Mouse (Mus musculus): ENCODE results near the gene Elk3.
"Not testable (repeated sequence)": the region's sequence is repeated elsewhere in the genome, so short reads cannot be mapped to it uniquely, and the experiment has no call there.

Gene Elk3

DNA sequence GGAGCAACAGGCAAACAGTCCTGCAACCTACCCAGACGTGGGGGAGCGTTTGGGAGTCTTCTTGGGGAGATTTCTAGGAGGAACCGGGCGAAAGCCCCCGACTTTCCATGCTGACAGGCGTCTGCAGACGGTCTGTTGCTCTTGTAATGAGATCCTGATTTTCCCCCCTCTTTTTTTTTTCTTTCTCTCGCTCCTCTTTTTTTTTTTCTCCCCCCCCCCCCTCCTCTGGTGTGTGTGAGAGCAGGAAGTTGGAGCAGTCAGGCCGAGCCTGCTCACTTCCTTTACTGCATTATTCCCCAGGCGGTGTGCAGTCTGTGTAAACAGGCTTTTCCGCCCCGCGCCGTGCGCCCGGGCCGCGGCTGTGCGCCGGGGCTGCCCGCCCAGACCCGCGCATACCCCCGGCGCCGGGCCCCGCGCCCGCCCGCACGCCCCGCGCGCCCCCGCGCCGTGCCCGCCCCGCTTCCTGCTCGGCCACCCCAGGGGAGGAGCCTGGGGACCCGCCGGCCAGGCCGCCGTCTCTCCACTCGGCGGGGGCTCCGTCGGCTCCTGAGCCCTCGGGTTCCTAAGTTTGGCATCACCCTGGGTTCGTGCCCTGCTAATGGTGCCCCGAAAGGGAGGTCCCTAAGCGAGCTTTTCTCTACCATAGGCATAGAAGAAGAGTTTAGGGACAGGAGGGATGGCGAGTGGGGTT is at the start of gene Elk3:
Gene Elk3, minus strand, starts transcription at position 415 of the 691 bp plus-strand sequence.
- peak; percentile 39; the same call in 1 of the 2 replicates for ATAC-seq (ENCODE audit: low TSS enrichment)

DNA sequence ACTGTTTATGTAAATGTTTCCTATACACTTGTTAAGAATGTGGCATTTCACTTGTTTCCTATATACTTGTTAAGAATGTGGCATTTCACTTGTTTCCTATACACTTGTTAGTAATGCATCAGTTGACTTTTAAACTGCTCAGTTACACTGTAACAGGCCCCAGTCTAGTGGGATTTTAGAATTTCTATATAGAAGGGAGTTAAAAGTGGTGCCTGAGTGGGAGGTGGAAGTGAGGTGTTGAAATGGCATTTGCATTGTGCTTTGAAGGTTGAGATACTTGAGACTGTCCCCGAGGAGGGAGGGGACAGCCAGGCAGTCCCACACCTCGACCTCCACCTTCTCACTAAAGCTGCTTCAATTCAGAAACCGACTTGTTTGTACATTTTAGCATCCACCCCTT is 49.7 kb upstream of the Elk3 start:
- peak; percentile 77 for ATAC-seq (ENCODE audit: low TSS enrichment)

DNA sequence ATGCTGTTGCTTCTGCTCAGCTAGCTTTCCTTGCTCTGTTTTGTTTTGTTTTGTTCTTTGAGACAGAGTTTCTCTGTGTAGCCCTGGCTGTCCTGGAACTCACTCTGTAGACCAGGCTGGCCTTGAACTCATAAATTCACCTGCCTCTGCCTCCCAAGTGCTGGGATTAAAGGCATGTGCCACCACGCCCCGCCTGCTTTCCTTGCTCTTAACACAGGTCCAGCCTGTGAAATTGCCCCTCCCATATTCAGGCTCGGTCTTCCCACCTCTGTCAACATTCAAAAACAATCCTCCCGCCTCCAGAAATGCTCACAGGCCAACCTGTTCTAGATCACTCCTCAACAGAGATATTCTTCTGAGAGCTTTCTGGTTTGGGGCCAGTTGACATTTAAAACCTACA is 49.3 kb upstream of the Elk3 start:
- not testable (repeated sequence) for ATAC-seq (ENCODE audit: low TSS enrichment)

DNA sequence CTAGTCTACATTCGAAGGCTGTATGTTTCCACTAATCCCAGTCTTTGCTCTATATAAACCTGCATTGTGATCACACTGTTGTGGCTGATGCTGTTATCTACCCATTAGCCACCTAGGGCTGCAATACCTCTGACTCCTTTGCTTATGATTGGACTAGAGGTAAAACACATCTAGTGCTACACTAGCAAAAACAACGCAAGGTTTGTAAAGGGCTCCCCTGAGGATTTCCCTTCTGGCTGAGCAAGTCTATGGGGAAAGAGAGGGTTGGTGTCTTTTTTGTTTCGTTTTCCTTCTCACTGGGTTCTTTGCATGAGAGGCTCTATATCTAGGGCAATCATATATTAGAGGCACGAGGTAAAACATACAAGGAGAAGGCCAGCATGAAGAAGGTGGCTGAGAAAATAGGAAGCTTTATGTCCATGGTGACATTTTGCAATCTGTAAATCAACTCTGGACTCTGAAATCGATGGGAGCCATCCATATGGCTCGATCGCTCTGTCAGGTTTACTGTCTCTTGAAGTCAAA is 48.5 kb upstream of the Elk3 start:
- no peak for ATAC-seq (ENCODE audit: low TSS enrichment)

GRCm38 (mm10) chr10:93358878-93359277 is 47.9 kb upstream of the Elk3 start:
- no peak for ATAC-seq (ENCODE audit: low TSS enrichment)

DNA sequence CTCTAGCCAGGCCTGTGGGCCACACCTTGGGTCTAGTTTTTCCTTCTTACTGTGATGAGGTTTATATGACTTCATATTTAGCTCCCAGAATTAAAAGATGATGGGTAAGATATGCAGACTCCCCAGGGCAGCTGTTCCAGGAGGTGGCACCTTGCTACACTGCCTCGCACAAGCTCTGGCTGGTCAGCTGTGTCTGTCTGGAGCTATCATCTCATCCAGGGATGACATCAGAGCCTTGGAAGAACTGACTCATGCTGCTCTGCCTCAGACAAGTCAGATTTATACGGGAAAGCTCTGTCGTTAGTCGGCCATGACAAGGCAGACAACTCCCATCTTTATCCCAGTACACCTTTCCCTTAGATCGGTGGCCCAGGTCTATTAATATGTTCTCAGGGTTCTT is 46.2 kb upstream of the Elk3 start:
- ATAC-seq (ENCODE audit: low TSS enrichment) = no peak

- ATAC-seq (ENCODE audit: low TSS enrichment) = no peak
These were observed 45.2 kb upstream of the Elk3 start for GRCm38 (mm10) chr10:93356122-93356521.

DNA sequence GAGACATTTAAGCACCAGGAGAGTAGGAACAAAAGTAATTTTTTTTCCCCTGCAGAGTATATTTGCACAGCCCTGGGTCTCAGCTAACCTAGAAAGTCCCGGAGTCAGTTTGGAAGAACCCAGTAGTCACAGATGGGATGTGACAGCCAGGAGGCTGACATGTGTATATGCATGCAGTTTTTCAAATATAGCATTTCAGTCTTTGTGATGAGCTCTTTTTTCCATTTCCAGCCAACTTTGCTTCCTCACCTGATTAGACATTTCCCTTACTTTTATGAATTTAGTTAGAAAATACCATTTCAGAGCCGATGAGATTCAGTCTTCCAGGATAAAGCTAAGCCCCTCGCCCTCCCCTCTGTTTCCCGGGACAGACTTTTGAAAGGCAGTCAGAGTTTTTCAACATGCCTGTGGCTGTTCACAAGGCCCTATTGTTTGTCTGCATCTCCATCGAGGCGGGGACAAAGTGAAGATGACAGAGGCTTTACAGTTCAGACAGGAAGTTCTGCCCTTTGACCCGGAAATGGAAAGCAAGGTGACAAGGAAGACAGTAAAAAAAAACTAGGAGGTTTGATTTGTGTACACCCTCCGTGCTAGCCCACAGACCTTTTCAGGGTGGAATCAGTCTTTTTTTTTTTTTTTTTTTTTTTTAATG is 44.5 kb upstream of the Elk3 start:
- no peak for ATAC-seq (ENCODE audit: low TSS enrichment)

GRCm38 (mm10) chr10:93353545-93354326 is 42.8 kb upstream of the Elk3 start:
- ATAC-seq (ENCODE audit: low TSS enrichment) = no peak

GRCm38 (mm10) chr10:93347918-93348505 is 37.1 kb upstream of the Elk3 start:
- no peak for ATAC-seq (ENCODE audit: low TSS enrichment)

DNA sequence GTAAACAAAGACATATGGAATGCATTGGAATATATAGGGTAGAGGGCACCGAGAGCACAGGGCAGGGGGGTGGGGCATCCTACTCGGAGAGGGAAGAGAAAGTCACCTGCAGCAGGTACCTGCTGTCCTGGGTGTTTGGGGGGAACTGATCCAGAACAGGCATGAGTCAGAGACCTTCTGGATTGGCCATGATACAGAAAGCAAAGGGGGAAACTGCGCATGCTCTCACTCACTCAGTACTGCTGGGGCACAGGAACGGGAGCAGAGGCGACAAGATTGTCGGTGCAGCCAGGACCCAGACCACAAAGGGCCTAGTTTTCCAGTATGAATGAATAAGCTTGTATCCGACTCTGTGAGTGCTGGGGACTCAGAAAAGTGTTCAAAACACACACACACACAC is 36.5 kb upstream of the Elk3 start:
- peak; percentile 71 for ATAC-seq (ENCODE audit: low TSS enrichment)

- no peak for ATAC-seq (ENCODE audit: low TSS enrichment)
These were observed 35.4 kb upstream of the Elk3 start for GRCm38 (mm10) chr10:93346208-93346936.

DNA sequence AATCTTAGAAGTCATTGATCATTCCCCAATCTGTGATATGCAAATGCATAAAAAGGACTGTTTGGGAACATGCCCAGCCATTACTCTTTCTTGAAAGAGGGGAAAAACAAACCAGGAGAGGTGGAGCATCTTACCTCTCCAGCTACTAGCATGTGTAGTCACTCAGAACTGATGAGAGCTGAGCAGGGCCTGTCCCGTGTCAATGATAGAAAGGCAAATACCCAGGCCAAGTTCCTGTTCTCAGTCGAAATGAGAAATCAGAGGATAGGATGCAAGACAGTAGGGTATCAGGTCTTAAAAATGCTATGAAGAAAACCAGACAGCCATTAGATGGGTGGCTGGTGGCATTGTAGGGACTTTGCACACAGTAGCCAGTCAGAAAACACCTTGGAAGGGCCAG is 34.6 kb upstream of the Elk3 start:
- no peak for ATAC-seq (ENCODE audit: low TSS enrichment)

DNA sequence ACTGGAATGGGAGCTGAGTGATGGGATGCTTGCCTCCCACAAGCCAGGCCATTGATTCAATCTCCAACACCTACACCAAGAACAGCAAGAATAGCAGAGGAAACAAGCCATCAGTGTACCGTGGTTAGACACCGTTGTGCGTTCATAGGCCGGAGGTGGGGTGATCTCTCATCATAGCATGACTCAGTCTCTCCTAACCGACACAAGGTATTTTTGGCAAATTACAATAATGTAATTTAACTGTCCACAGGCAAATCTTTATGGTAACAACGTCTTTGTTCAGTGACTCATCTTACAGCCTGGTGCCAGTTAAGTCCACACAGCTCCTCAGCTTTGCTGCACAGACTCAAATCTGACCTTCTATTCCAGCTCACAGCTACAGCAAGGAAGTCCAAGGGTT is 32.5 kb upstream of the Elk3 start:
- ATAC-seq (ENCODE audit: low TSS enrichment) = peak; percentile 38; the same call in 1 of the 2 replicates

DNA sequence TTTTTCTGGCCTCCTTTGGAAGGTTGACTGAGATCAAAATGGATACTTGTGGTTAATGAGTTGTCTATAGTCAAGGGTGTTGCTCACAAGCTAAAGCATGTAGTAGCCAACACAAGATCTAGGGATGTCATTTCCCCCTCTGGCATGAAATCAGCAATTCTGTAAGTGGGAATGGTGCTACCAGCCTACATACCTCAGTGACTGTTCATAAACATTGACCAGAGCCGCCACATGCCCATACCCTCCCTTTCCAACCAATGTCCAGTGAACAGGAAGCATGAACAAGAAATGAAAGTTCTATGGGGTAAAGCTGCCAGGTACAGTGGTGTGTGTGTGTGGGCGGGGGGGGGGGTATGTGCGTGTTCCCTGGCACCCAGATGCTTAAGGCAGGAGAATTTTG is 32.1 kb upstream of the Elk3 start:
- ATAC-seq (ENCODE audit: low TSS enrichment) = no peak

DNA sequence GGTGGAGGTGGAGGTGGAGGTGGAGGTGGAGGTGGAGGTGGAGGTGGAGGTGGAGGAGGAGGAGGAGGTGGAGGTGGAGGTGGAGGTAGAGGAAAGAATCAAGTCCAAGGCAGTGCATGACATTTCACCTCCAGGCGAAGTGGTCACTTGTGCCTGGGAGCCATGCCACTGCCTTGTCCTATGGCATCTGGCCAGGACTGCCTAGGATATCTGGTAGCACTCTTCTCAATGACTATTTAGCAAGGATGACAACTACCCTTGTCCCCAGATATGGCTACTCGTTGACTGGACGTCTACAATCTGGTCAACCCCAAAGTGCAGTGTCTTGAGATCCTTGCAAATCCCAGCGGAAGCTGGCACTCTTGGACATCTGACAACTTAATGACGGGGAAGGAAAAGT is 27.6 kb upstream of the Elk3 start:
- no peak for ATAC-seq (ENCODE audit: low TSS enrichment)

DNA sequence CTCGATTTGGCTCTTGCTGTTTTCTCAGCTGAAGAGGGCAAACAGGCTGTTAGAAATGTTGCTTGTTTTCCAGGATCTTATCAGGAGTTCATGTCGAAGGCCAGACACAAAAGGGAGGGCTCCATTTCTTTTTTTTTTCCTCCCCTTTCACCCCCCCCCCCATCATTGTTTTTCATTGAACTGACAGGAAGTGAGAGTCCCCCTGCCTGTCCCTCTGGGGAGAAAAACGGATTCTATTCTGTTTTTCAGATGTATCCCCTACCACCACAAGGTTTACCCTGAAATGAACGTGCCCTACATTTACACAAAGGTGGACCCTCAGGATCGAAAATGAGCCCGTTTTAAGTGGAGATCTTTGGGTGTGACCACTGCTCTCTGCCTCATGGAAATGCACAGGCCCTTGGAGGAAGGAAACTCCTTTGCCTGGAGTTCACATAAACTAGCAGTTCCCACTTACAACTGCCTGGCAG is 25.6 kb upstream of the Elk3 start:
- no peak for ATAC-seq (ENCODE audit: low TSS enrichment)

- ATAC-seq (ENCODE audit: low TSS enrichment) = no peak
These were observed 25.0 kb upstream of the Elk3 start for GRCm38 (mm10) chr10:93335828-93336461.

- ATAC-seq (ENCODE audit: low TSS enrichment) = no peak
These were observed 24.1 kb upstream of the Elk3 start for GRCm38 (mm10) chr10:93335001-93335400.

GRCm38 (mm10) chr10:93333239-93333638 is 22.3 kb upstream of the Elk3 start:
- no peak for ATAC-seq (ENCODE audit: low TSS enrichment)

- ATAC-seq (ENCODE audit: low TSS enrichment) = no peak
These were observed 21.4 kb upstream of the Elk3 start for GRCm38 (mm10) chr10:93332261-93332809.

All from frontal cortex, adult (tissue).